Mouse (Mus musculus): ENCODE data around the gene Msh6. TPM values are rescaled to one million over a fixed set of nuclear protein-coding genes. Genes with fewer than 3 reads are reported as not detected.
"Not testable (repeated sequence)": the region's sequence is repeated elsewhere in the genome, so short reads cannot be mapped to it uniquely, and the experiment has no call there.

Msh6 gene
- 25.2 and 32.9 TPM in 2 replicates for polyA plus RNA-seq (2015; fragmentation: Nextera tagmentation; extraction: Ambion mirVana)

DNA sequence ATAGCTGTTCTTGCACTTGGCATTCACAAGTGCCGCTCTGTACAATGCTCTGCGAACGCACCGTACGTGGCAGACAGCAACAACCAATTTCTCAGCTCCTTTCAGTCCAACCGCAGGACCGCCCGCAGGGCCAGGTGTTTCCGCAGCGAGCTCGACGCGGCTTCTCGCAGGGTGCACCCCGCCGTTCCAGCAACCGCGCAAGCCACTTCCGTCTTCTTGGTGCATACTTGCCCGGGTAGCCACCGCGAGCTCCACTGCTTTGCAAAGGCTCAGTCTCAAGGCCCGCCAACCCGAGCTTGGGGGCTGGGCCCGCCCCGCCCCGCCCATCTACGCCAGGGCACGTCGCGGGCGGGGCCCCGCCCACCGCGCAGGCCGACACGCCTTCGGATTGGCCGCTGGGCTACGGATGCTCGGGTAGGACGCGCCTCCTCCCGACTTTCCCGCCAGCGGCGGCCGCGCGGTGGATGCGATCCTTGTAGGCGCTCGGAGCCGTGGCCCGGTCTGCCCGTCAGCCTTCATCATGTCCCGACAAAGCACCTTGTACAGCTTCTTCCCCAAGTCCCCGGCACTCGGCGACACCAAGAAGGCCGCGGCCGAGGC lies at the start of gene Msh6:
TSS of gene Msh6 (plus strand) at position 434 of the 600 bp plus-strand sequence.
- peak within 1 kb of the TSS; percentile 86 for H3K4me2 ChIP-seq
- under 1% methylated on average over 63 of the region's 63 CpGs for WGBS
- H3K4me3 ChIP-seq (replicated peaks), result peak within 1 kb of the TSS; percentile 99
- ATAC-seq (ENCODE audit: low FRiP score), result peak; percentile 99
- peak within 1 kb of the TSS; percentile 84 for H3K9ac ChIP-seq (replicated peaks)
- no peaks in the 10 kb centered on the region for H3K9me3 ChIP-seq (replicated peaks)
- H3K4me1 ChIP-seq, result peaks cover 19% of the 10 kb centered on the region
- H3K27ac ChIP-seq (replicated peaks), result peak within 1 kb of the TSS; percentile 90
- no peaks in the 10 kb centered on the region for H3K36me3 ChIP-seq
- no peaks in the 10 kb centered on the region for H3K27me3 ChIP-seq (replicated peaks)

DNA sequence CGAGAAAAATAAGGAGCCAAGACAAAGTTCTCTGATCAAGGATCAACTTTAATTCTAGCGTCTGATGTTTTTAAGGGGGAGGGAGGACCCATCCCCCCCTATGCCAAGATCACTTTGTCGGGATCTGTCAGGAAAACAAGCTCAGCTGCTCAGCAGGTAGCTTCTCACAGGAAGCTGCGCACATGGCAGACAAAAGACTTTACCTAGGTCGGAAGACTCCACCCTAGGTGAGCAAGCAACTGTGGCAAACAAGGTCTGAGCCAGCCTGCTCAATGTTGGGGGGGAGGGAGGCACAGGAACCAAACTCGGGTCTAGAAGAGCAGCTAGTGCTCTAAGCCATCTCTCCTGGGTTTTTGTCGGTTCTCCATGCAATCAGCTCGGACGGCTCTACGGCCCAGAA lies 40.5 kb upstream of the Msh6 start:
- 88% methylated on average over 10 of the region's 10 CpGs for WGBS
- ATAC-seq (ENCODE audit: low FRiP score), result no peak
- Histone ChIP-seq H3K9ac (replicated peaks) (no peak overlapping the region), H3K9me3 (replicated peaks) (no peaks in the 10 kb centered on the region), H3K36me3 (no peaks in the 10 kb centered on the region), H3K4me1 (0 out of 2 replicates have a peak, but pooled peaks cover 3% of the 10 kb centered on the region), H3K27me3 (replicated peaks) (no peaks in the 10 kb centered on the region), H3K4me2 (no peak overlapping the region), H3K4me3 (replicated peaks) (no peak overlapping the region), H3K27ac (replicated peaks) (no peak overlapping the region)

DNA sequence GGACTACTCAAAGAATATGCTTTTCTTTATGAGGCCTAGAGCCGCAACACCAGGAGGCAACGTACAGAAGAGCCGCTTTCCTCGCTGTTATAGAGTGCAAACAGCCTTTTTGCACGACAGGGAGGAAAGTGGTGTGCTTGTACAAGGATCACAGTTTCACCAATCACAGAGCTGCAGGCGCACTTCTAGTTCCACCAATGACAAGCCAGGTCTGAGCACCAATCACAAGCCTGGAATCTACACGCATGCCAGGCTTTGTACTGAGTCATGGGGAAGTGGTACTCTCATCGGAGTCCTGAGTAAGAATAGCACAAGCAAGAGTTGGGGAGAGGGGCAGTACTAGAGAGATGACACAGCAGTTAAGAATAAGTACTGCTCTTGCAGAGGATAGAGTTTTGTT lies 40.1 kb upstream of the Msh6 start:
- H3K27me3 ChIP-seq (replicated peaks), result no peaks in the 10 kb centered on the region
- no peak overlapping the region for H3K27ac ChIP-seq (replicated peaks)
- no peaks in the 10 kb centered on the region for H3K36me3 ChIP-seq
- no peak for ATAC-seq (ENCODE audit: low FRiP score)
- no peak overlapping the region for H3K4me2 ChIP-seq
- H3K9me3 ChIP-seq (replicated peaks), result no peaks in the 10 kb centered on the region
- H3K9ac ChIP-seq (replicated peaks), result no peak overlapping the region
- H3K4me3 ChIP-seq (replicated peaks), result no peak overlapping the region
- H3K4me1 ChIP-seq, result 0 out of 2 replicates have a peak, but pooled peaks cover 3% of the 10 kb centered on the region
- 91% methylated on average over 8 of the region's 8 CpGs for WGBS

DNA sequence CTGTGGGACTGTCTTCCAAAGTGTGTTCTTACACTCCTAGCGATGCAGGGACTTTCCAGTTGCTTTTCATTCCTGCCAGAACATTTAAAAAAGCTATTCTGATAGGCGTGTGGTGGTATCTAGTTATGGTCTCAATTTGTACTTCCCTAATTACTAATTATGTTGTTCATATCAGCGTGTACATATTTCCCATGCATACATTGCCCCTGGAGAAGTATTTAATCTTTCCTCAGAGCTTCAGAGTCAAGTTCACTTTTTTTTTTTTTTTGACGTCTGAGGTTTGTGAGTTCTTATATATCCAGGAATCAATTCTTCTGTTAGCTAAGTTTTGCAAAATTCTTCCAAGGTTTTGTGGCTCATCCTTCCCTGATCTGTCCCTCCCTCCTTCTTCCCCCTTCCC lies 38.7 kb upstream of the Msh6 start:
- Histone ChIP-seq H3K27ac (replicated peaks) (no peak overlapping the region), H3K9me3 (replicated peaks) (no peaks in the 10 kb centered on the region), H3K36me3 (no peaks in the 10 kb centered on the region), H3K27me3 (replicated peaks) (no peaks in the 10 kb centered on the region), H3K4me2 (no peak overlapping the region), H3K4me1 (0 out of 2 replicates have a peak, but pooled peaks cover 3% of the 10 kb centered on the region), H3K4me3 (replicated peaks) (no peak overlapping the region), H3K9ac (replicated peaks) (no peak overlapping the region)
- 86% methylated on average over 4 of the region's 4 CpGs for WGBS
- ATAC-seq (ENCODE audit: low FRiP score), result no peak

DNA sequence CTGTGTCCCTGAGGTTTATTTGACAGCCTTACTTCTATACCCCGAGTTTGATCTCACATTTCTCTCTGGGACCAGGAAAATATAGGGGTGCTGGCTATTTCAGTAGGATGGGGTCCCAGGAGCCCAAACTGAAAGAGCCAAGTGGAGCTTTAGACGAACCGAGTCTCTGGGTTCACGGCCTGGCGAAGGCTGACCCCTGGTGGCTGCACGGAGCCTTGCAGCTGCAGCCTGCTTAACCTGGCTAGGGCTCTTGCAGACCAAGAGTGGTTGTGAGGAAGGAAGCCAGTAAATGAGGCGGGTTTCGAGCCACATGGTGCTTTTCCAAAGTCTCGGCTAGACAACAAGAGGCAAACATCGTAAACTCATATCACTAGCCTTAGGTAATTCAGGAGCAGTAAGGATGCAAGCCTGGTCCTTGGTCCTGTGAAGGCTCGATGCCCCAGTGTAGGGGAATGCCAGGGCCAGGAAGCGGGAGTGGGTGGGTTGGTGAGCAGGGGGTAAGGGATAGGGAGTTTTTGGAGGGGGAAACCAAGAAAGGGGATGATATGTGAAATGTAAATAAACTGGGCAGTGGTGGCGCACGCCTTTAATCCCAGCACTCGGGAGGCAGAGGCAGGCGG lies 25.8 kb upstream of the Msh6 start:
- WGBS, result 43% methylated on average over 16 of the region's 16 CpGs
- Histone ChIP-seq H3K4me1 (no peaks in the 10 kb centered on the region), H3K27me3 (replicated peaks) (no peaks in the 10 kb centered on the region), H3K9ac (replicated peaks) (no peak overlapping the region), H3K36me3 (no peaks in the 10 kb centered on the region), H3K4me3 (replicated peaks) (no peak overlapping the region), H3K9me3 (replicated peaks) (no peaks in the 10 kb centered on the region), H3K4me2 (no peak overlapping the region), H3K27ac (replicated peaks) (no peak overlapping the region)
- ATAC-seq (ENCODE audit: low FRiP score), result no peak

DNA sequence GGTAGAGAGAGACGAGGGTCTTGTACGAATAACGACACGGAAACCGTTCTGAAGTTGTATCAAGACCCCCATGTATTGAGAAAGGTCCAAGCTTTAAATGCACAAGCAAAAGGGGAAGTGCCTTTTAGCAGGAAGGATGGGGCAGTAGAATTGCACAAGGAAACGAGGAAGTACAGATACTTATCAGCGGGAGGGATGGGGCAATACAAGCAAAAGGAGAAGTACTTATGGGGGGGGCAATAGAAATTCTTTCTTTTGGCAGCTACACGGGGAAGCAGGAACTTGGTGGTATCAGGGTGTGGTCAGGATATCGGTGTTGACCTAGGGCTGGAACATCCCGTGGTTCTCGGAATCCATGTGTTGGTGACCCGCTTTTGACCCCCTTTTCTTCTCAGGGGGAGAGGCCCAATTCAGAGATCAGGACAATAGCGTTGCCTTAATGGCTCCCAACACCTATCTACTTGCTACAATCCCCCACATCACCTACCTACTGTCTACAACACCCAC lies 20.2 kb upstream of the Msh6 start:
- not testable (repeated sequence) for H3K4me2 ChIP-seq; H3K9me3 ChIP-seq (replicated peaks); H3K27me3 ChIP-seq (replicated peaks); H3K4me3 ChIP-seq (replicated peaks); H3K36me3 ChIP-seq; ATAC-seq (ENCODE audit: low FRiP score); H3K9ac ChIP-seq (replicated peaks); H3K27ac ChIP-seq (replicated peaks); H3K4me1 ChIP-seq
- WGBS, result 90% methylated on average over 13 of the region's 13 CpGs

DNA sequence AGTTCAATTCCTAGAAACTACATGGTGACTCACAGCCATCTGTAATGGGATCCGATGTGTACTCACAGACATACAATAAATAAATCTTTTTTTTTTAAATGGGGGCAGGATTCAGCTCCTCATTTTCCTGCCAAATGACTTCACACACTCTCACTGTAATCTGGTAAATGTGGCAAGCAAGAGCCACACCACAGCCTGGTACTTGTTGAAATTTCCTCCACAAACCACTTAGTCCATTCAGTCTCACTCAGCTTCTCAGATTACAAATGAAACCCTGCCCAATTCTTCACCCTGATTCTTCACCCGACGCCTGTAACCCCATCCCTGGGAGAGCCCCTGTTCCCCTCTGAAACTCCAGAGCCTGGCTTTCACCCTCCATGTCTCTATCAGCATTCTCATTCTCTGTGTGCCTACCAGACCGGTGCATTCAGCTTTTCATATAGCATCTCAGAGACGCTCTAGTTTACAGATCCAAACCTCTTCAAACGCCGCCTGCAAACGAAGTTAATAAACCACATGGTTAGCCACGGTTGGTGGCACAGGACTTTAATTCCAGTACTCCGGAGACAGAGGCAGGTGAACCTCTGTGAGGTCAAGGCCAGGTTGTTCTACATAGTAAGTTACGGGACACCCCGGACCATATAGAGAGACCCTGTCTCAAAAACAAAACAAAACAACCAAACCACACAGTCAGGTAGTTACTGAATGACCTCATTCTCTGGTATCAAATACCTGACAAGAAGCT lies 17.6 kb upstream of the Msh6 start:
- no peaks in the 10 kb centered on the region for H3K9me3 ChIP-seq (replicated peaks)
- H3K4me2 ChIP-seq, result no peak overlapping the region
- no peaks in the 10 kb centered on the region for H3K36me3 ChIP-seq
- no peak overlapping the region for H3K4me3 ChIP-seq (replicated peaks)
- no peak overlapping the region for H3K27ac ChIP-seq (replicated peaks)
- no peak for ATAC-seq (ENCODE audit: low FRiP score)
- no peak overlapping the region for H3K9ac ChIP-seq (replicated peaks)
- no peaks in the 10 kb centered on the region for H3K4me1 ChIP-seq
- no peaks in the 10 kb centered on the region for H3K27me3 ChIP-seq (replicated peaks)
- WGBS, result 78% methylated on average over 12 of the region's 12 CpGs

DNA sequence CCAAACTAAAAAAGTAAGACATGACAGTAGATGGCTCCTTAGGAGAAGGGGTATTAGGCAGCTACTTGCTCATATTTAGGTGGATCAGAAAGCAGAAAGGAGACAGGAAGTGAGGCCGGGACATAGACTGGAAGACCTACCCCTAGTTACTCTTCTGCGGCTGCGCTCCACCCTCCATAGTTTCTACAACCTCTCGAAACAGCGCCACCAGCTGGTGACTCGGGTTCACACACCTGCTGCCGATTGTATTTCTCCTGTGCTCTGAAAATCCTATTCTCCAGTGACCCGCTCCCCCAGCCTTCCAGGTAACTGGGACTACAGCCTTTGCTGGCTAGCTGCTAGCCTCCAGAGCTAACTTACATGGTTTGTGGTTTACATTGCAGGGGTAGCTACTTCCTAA lies 16.6 kb upstream of the Msh6 start:
- no peak overlapping the region for H3K9ac ChIP-seq (replicated peaks)
- 66% methylated on average over 8 of the region's 8 CpGs for WGBS
- H3K4me1 ChIP-seq, result no peaks in the 10 kb centered on the region
- no peaks in the 10 kb centered on the region for H3K9me3 ChIP-seq (replicated peaks)
- no peaks in the 10 kb centered on the region for H3K36me3 ChIP-seq
- H3K4me3 ChIP-seq (replicated peaks), result no peak overlapping the region
- no peak for ATAC-seq (ENCODE audit: low FRiP score)
- no peak overlapping the region for H3K4me2 ChIP-seq
- H3K27ac ChIP-seq (replicated peaks), result no peak overlapping the region
- H3K27me3 ChIP-seq (replicated peaks), result no peaks in the 10 kb centered on the region

DNA sequence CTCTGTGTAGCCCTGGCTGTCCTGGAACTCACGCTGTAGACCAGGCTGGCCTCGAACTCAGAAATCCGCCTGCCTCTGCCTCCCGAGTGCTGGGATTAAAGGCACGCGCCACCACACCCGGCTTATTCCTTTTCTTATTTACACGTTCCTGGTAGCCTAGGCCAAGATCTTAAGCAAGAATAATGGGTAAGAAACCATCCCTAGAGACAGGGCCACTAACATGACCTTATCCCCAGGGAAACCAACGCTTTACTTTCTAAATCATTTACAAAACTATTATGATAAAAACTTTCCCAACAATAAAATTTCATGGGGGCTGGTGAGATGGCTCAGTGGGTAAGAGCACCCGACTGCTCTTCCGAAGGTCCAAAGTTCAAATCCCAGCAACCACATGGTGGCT lies 15.5 kb upstream of the Msh6 start:
- not testable (repeated sequence) for H3K9ac ChIP-seq (replicated peaks); ATAC-seq (ENCODE audit: low FRiP score); H3K27me3 ChIP-seq (replicated peaks); H3K9me3 ChIP-seq (replicated peaks); H3K36me3 ChIP-seq; H3K4me2 ChIP-seq; H3K4me3 ChIP-seq (replicated peaks); H3K27ac ChIP-seq (replicated peaks); H3K4me1 ChIP-seq
- 98% methylated on average over 11 of the region's 11 CpGs for WGBS

DNA sequence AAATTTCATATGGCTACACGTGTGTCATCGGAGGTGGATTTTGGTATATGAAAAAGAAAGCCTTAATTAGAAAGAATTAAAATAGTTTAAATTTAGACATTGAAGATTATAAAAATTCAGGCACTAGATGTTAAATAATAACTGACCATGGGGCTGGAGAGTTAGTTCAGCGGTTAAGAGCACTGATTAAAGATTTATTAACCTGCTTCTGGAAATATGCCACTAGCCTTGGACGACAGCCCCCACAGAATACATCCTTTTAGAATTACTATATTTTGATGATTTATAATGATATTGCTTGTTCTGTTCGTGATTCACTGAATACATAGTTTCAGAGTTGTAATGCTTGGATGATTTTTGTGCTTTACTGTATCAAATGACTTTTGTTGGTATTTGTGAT lies 14.9 kb upstream of the Msh6 start:
- not testable (repeated sequence) for ATAC-seq (ENCODE audit: low FRiP score)
- WGBS, result 85% methylated on average over 5 of the region's 5 CpGs

DNA sequence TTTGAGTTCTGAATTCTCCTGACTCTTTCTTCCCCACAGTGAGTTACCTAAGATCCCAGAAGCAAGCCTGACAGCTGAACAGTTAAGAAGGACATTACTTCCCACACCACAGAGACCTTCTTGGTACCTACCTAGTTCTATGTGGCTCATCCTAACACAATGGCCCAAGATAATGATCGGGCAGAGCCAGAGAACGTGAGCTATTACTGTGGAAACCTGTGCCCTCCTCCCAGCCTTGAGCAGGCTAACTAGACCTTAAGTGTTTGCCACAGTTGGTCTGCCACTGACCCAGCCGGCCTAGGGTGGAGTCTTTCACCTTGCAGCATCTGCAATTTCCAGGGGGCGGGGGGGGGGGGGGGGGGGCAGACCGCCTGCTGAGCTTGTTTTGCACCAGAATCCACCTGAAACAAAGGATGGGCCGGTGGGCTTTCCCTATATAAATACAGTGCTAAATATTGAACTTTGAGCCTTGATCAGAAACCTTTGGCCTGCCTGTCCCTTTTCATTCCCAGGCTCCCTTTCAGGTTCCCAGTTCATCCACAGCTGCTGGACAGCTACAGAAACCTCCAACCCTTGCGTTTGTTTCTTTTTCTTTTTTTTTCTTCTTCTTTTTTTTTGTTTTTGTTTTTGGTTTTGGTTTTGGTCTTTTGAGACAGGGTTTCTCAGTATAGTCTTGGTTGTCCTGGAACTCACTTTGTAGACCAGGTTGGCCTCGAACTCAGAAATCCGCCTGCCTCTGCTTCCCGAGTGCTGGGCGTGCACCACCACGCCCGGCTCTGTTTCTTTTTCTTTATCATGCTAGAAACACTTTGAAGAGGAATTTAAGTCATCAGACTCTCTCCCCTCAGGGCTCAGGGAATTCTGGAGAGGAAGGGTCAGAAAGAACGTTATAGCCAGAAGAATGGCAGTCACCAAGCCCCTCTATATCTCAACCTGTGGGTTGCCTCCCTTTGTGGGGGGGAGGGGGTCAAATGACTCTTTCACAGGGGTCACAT lies 11.5 kb upstream of the Msh6 start:
- WGBS, result 92% methylated on average over 13 of the region's 14 CpGs
- H3K27me3 ChIP-seq (replicated peaks), result no peaks in the 10 kb centered on the region
- no peaks in the 10 kb centered on the region for H3K36me3 ChIP-seq
- no peak overlapping the region for H3K27ac ChIP-seq (replicated peaks)
- no peaks in the 10 kb centered on the region for H3K9me3 ChIP-seq (replicated peaks)
- H3K4me2 ChIP-seq, result no peak overlapping the region
- no peak overlapping the region for H3K4me3 ChIP-seq (replicated peaks)
- ATAC-seq (ENCODE audit: low FRiP score), result no peak
- H3K4me1 ChIP-seq, result no peaks in the 10 kb centered on the region
- H3K9ac ChIP-seq (replicated peaks), result no peak overlapping the region

More for the DNA sequence above, 14.9 kb upstream of the Msh6 start:
- not testable (repeated sequence) for H3K4me3 ChIP-seq (replicated peaks); H3K36me3 ChIP-seq; H3K27ac ChIP-seq (replicated peaks); H3K4me2 ChIP-seq; H3K27me3 ChIP-seq (replicated peaks); H3K4me1 ChIP-seq; H3K9me3 ChIP-seq (replicated peaks); H3K9ac ChIP-seq (replicated peaks)

Data from neural tube, embryonic 15.5 days (tissue).